Mouse (Mus musculus) lung, embryonic 14.5 days (tissue): ENCODE data around the gene Bscl2. TPM values are rescaled to one million over a fixed set of nuclear protein-coding genes. Genes with fewer than 3 reads are reported as not detected.
"Not testable (repeated sequence)": the region's sequence is repeated elsewhere in the genome, so short reads cannot be mapped to it uniquely, and the experiment has no call there.

ENCODE experiments used
- ATAC-seq: fragments of 200-750 bp; cut with Nextera tagmentation; 2 replicates; pipeline ENCODE4 v1.8.0; 2017; ENCODE audit warnings: mild to moderate bottlenecking, moderate TSS enrichment, moderate library complexity; ENCODE audit not compliant: insufficient read depth
- DNase-seq: peaks from one replicate; pipeline ENCODE4 v3.0.0-alpha.2; 2015
- H3K27ac ChIP-seq: fragments of 300-500 bp; sonication (generic); 2 replicates; pipeline ENCODE4 v1.5.1; 2014; ENCODE audit warnings: low read depth, mild to moderate bottlenecking, moderate library complexity
- H3K27me3 ChIP-seq: fragments of 300-500 bp; sonication (generic); 2 replicates; pipeline ENCODE4 v1.6.1; 2014; ENCODE audit warnings: low read length, control low read depth; ENCODE audit not compliant: insufficient read depth
- H3K36me3 ChIP-seq: fragments of 300-500 bp; sonication (generic); 2 replicates; pipeline ENCODE4 v1.6.1; 2014; ENCODE audit warnings: control low read depth; ENCODE audit not compliant: insufficient read depth
- H3K4me1 ChIP-seq: fragments of 300-500 bp; sonication (generic); 2 replicates; pipeline ENCODE4 v1.6.1; 2014; ENCODE audit warnings: antibody characterized with exemption, control low read depth; ENCODE audit not compliant: insufficient read depth
- H3K4me2 ChIP-seq: fragments of 300-500 bp; sonication (generic); 2 replicates; pipeline ENCODE4 v1.6.1; 2014; ENCODE audit warnings: mild to moderate bottlenecking
- H3K4me3 ChIP-seq: fragments of 300-500 bp; sonication (generic); 2 replicates; pipeline ENCODE4 v1.5.1; 2014; ENCODE audit warnings: low read depth, low read length
- H3K9ac ChIP-seq: fragments of 300-500 bp; sonication (generic); 2 replicates; pipeline ENCODE4 v1.6.1; 2014
- H3K9me3 ChIP-seq: fragments of 300-500 bp; sonication (generic); 2 replicates; pipeline ENCODE4 v1.6.1; 2016; ENCODE audit warnings: low read depth, low read length, control low read depth
- CTCF ChIP-seq: IDR thresholded peaks from 2 replicates; pipeline ENCODE4 v1.5.1; 2016; ENCODE audit warnings: antibody characterized with exemption, low read depth
- WGBS: fragments of 180-500 bp; shearing (Covaris S2); extraction: QIAGEN DNeasy Blood & Tissue Kit; methylation state at CpG from one replicate; pipeline ENCODE4 v1.1.7; 2014; 5-methylcytosine and 5-hydroxymethylcytosine counted together
- polyA plus RNA-seq: library from polyadenylated mRNA; unstranded; fragments of >200 nt; fragmentation: Nextera tagmentation; extraction: Ambion mirVana; gene quantifications from 2 replicates; pipeline ENCODE4 v1.2.1, GENCODE M21; 2014

Bscl2 gene
- polyA plus RNA-seq, 1 experiment from 2014 or later = 42.5 TPM

GRCm38 (mm10) chr19:8830664-8831063 lies 6.6 kb upstream of the Bscl2 start:
- TF ChIP-seq CTCF = no peak
- Histone ChIP-seq H3K9ac (no peak overlapping the region), H3K4me3 (no peak overlapping the region), H3K4me2 (no peak overlapping the region), H3K27me3 (no peaks in the 10 kb centered on the region), H3K27ac (no peak overlapping the region), H3K4me1 (no peaks in the 10 kb centered on the region), H3K36me3 (peaks cover 98% of the 10 kb centered on the region), H3K9me3 (no peaks in the 10 kb centered on the region)
- no peak for ATAC-seq
- DNase-seq = no peak
- WGBS = 88% methylated on average over 8 of the region's 8 CpGs

GRCm38 (mm10) chr19:8831262-8831661 lies 6.0 kb upstream of the Bscl2 start:
- no peaks in the 10 kb centered on the region for H3K27me3 ChIP-seq
- DNase-seq (peak; percentile 14), ATAC-seq (no peak)
- H3K9me3 ChIP-seq = no peaks in the 10 kb centered on the region
- TF ChIP-seq CTCF = 0 out of 2 replicates have a peak, but pooled peaks have one; percentile 8
- no peak overlapping the region for H3K27ac ChIP-seq
- H3K9ac ChIP-seq = no peak overlapping the region
- no peak overlapping the region for H3K4me2 ChIP-seq
- 80% methylated on average over 11 of the region's 11 CpGs for WGBS
- no peaks in the 10 kb centered on the region for H3K4me1 ChIP-seq
- H3K36me3 ChIP-seq = peaks cover 92% of the 10 kb centered on the region
- H3K4me3 ChIP-seq = no peak overlapping the region

- H3K27ac ChIP-seq = no peak overlapping the region
- no peak overlapping the region for H3K4me2 ChIP-seq
- peaks cover 3% of the 10 kb centered on the region; the same call in 1 of the 2 replicates for H3K4me1 ChIP-seq
- H3K4me3 ChIP-seq = no peak overlapping the region
- H3K9ac ChIP-seq = no peak overlapping the region
- peaks cover 75% of the 10 kb centered on the region for H3K36me3 ChIP-seq
- 95% methylated on average over 4 of the region's 4 CpGs for WGBS
- DNase-seq (no peak), ATAC-seq (no peak)
- H3K27me3 ChIP-seq = no peaks in the 10 kb centered on the region
- no peak for TF ChIP-seq CTCF
- H3K9me3 ChIP-seq = no peaks in the 10 kb centered on the region
These were observed 4.3 kb upstream of the Bscl2 start for GRCm38 (mm10) chr19:8832971-8833370.

- peaks cover 13% of the 10 kb centered on the region for H3K4me1 ChIP-seq
- not testable (repeated sequence) for ATAC-seq, DNase-seq, H3K4me2 ChIP-seq, H3K9me3 ChIP-seq, H3K9ac ChIP-seq, H3K27ac ChIP-seq, H3K27me3 ChIP-seq, H3K4me3 ChIP-seq
- 97% methylated on average over 10 of the region's 10 CpGs for WGBS
- H3K36me3 ChIP-seq = peaks cover 42% of the 10 kb centered on the region
These were observed 940 bp upstream of the Bscl2 start for GRCm38 (mm10) chr19:8836327-8836726.

- peak overlapping the region; percentile 54 for H3K4me3 ChIP-seq
- WGBS = 16% methylated on average over 15 of the region's 15 CpGs
- peak overlapping the region; percentile 98 for H3K27ac ChIP-seq
- peak overlapping the region; percentile 59 for H3K9ac ChIP-seq
- H3K9me3 ChIP-seq = no peaks in the 10 kb centered on the region
- H3K4me2 ChIP-seq = peak overlapping the region; percentile 76
- H3K4me1 ChIP-seq = peaks cover 13% of the 10 kb centered on the region
- TF ChIP-seq CTCF = no peak
- H3K36me3 ChIP-seq = peaks cover 29% of the 10 kb centered on the region
- ATAC-seq = peak; percentile 28; the same call in 1 of the 2 replicates
- DNase-seq = peak; percentile 70
- no peaks in the 10 kb centered on the region for H3K27me3 ChIP-seq
These were observed 919 bp downstream of the Bscl2 start for GRCm38 (mm10) chr19:8838041-8838730.

GRCm38 (mm10) chr19:8839103-8839907 lies 2.0 kb downstream of the Bscl2 start, which contains the start of gene Gng3:
Gng3 (minus strand) TSS chr19:8839194.
- peak within 1 kb of the TSS; percentile 78 for H3K4me2 ChIP-seq
- H3K27me3 ChIP-seq = no peaks in the 10 kb centered on the region
- ATAC-seq (no peak), DNase-seq (no peak)
- WGBS = 64% methylated on average over 11 of the region's 11 CpGs
- no peaks in the 10 kb centered on the region for H3K9me3 ChIP-seq
- TF ChIP-seq CTCF = no peak
- H3K9ac ChIP-seq = peak within 1 kb of the TSS; percentile 59
- H3K4me3 ChIP-seq = peak within 1 kb of the TSS; percentile 54
- peaks cover 18% of the 10 kb centered on the region for H3K36me3 ChIP-seq
- peaks cover 13% of the 10 kb centered on the region for H3K4me1 ChIP-seq
- peak within 1 kb of the TSS; percentile 98 for H3K27ac ChIP-seq
